Mouse (Mus musculus) c-Kit-positive CD71-negative TER-119-negative erythroid progenitor cells, embryonic 14.5 days (primary cell): Measurements from ENCODE around the gene Naa20.
A peak's percentile ranks its signal among the peaks of the same experiment; 100 is the strongest.
"Not testable (repeated sequence)": the region's sequence is repeated elsewhere in the genome, so short reads cannot be mapped to it uniquely, and the experiment has no call there.

Experiments
- DNase-seq: peaks from one replicate; pipeline ENCODE4 v3.0.0-alpha.2; 2013; ENCODE audit warnings: low read depth

Gene Naa20

GRCm38 (mm10) chr2:145884913-145885785 lies 16.8 kb upstream of the Naa20 start:
- no peak for DNase-seq

GRCm38 (mm10) chr2:145887937-145888765 lies 13.7 kb upstream of the Naa20 start:
- DNase-seq, result no peak

- no peak for DNase-seq
These were observed 13.0 kb upstream of the Naa20 start for GRCm38 (mm10) chr2:145888766-145889480.

- DNase-seq, result no peak
These were observed 11.3 kb upstream of the Naa20 start for GRCm38 (mm10) chr2:145890571-145890970.

- no peak for DNase-seq
These were observed 8.1 kb upstream of the Naa20 start for GRCm38 (mm10) chr2:145893756-145894155.

- DNase-seq, result no peak
These were observed 3.8 kb upstream of the Naa20 start for GRCm38 (mm10) chr2:145898106-145898505.

- DNase-seq, result not testable (repeated sequence)
These were observed 1.6 kb upstream of the Naa20 start for GRCm38 (mm10) chr2:145900318-145900717.

- DNase-seq, result peak; percentile 79
These were observed 1.4 kb downstream of the Naa20 start for GRCm38 (mm10) chr2:145903061-145903901.

- no peak for DNase-seq
These were observed 2.2 kb downstream of the Naa20 start for GRCm38 (mm10) chr2:145903983-145904616.

- DNase-seq, result no peak
These were observed 3.3 kb downstream of the Naa20 start for GRCm38 (mm10) chr2:145905156-145905555.

- DNase-seq, result not testable (repeated sequence)
These were observed 4.0 kb downstream of the Naa20 start for GRCm38 (mm10) chr2:145905884-145906283.

- DNase-seq, result no peak
These were observed 19.2 kb downstream of the Naa20 start for GRCm38 (mm10) chr2:145920941-145921650.

- peak; percentile 91 for DNase-seq
These were observed 32.7 kb downstream of the Naa20 start, which contains the start of the genes Cfap61 and Crnkl1 for GRCm38 (mm10) chr2:145934339-145935231. Gene Cfap61, plus strand, starts transcription at chr2:145934784. Gene Crnkl1, minus strand, starts transcription at chr2:145935014.

- no peak for DNase-seq
These were observed 35.1 kb downstream of the Naa20 start for GRCm38 (mm10) chr2:145936975-145937374.

- DNase-seq, result no peak
These were observed 39.5 kb downstream of the Naa20 start for GRCm38 (mm10) chr2:145941403-145941802.

- no peak for DNase-seq
These were observed 42.4 kb downstream of the Naa20 start for GRCm38 (mm10) chr2:145944286-145944685.

- no peak for DNase-seq
These were observed 46.6 kb downstream of the Naa20 start for GRCm38 (mm10) chr2:145948402-145948954.

- no peak for DNase-seq
These were observed 47.7 kb downstream of the Naa20 start for GRCm38 (mm10) chr2:145949475-145950068.
